ENCODE assay signal across 13 mouse cellular contexts in genomic region chr11:107428011-107428410, GRCm38 (mm10). TPM values are rescaled to one million over a fixed set of nuclear protein-coding genes. Genes with fewer than 3 reads are reported as not detected.
DNase-seq lines count a peak whose midpoint lies in the region; ATAC-seq lines count a peak whose summit lies in the region.
"Had no signal": no experiment of that assay in that cellular context is flagged by ENCODE, and none has a peak within 500 bp of the region (broad histone marks: within the 10 kb centered on the region; RNA-seq: fewer than 3 reads in every experiment).

No protein-coding gene starts in this region.

- WGBS in kidney, embryonic 14.5 days, result 86% methylated on average over 10 of the region's 10 CpGs

- no peak overlapping the region for H3K27ac ChIP-seq in kidney, embryonic 14.5 days (ENCODE audit: low read depth, low read length)
- H3K27ac ChIP-seq: intestine, embryonic 15.5 days had no signal

- peak; percentile 68 for DNase-seq in kidney, adult 11 months
- DNase-seq in 3T3-L1 (ENCODE audit: low read depth, low spot score), result peak; percentile 4
- DNase-seq in CD4-positive, CD25-positive, alpha-beta regulatory T cell, adult 2 months (ENCODE audit: low read depth, low spot score), result peak; percentile 68
- DNase-seq in frontal cortex, adult 2 months (ENCODE audit: extremely low spot score in 1 of 2, low spot score in 1 of 2), result no peak
- DNase-seq in left cerebral cortex, postnatal 36 days (ENCODE audit: low spot score in 2 of 2), result no peak
- DNase-seq: adrenal gland, postnatal 10 days; cerebellum, adult 18-20 months; liver; retina, postnatal 1 day; thymus, postnatal 25 days had no signal

- H3K4me3 ChIP-seq in kidney, embryonic 14.5 days (ENCODE audit: low read length), result no peak overlapping the region
- H3K4me3 ChIP-seq: intestine, embryonic 15.5 days had no signal

- H3K9ac ChIP-seq in kidney, embryonic 14.5 days (ENCODE audit: low read depth, low read length), result no peak overlapping the region
- H3K9ac ChIP-seq: intestine, embryonic 15.5 days had no signal

- no peaks in the 10 kb centered on the region for H3K9me3 ChIP-seq in kidney, embryonic 14.5 days (ENCODE audit: control insufficient read depth, low read length)
- H3K9me3 ChIP-seq: intestine, embryonic 15.5 days had no signal

- no peak overlapping the region for H3K4me2 ChIP-seq in kidney, embryonic 14.5 days (replicated peaks; ENCODE audit: low read depth, low read length)
- H3K4me2 ChIP-seq: intestine, embryonic 15.5 days had no signal

- intact Hi-C loops in left cerebral cortex, postnatal 36 days (cut with DNase I), result no loop called here

- H3K36me3 ChIP-seq in kidney, embryonic 14.5 days (ENCODE audit: control insufficient read depth, insufficient read depth, low read length), result no peaks in the 10 kb centered on the region
- H3K36me3 ChIP-seq: intestine, embryonic 15.5 days had no signal

- ATAC-seq in kidney, embryonic 14.5 days (ENCODE audit: low FRiP score, low TSS enrichment), result no peak
- peak; percentile 79 to 85 for ATAC-seq in hematopoietic stem cell, adult 5-6 weeks (replicated peaks in 1 of 2; ENCODE audit: insufficient read depth in 1 of 2, low FRiP score in 2 of 2, low TSS enrichment in 1 of 2, low read depth in 1 of 2, poor library complexity in 2 of 2, severe bottlenecking in 2 of 2)
- ATAC-seq: intestine, embryonic 15.5 days had no signal

- H3K27me3 ChIP-seq in kidney, embryonic 14.5 days (ENCODE audit: control insufficient read depth, insufficient read depth, low read length), result no peaks in the 10 kb centered on the region
- H3K27me3 ChIP-seq: intestine, embryonic 15.5 days had no signal

- H3K4me1 ChIP-seq in kidney, embryonic 14.5 days (ENCODE audit: control insufficient read depth, insufficient read depth, low read length), result 0 out of 2 replicates have a peak, but pooled peaks cover 5% of the 10 kb centered on the region

RNA-seq across cellular contexts. Expression of gene Pitpnc1, which starts 42.5 kb away (rescaled TPM):
- polyA plus RNA-seq in kidney, embryonic 14.5 days (2014; fragmentation: Nextera tagmentation; extraction: Ambion mirVana), result 15.2 and 19.4 TPM in 2 replicates
- 36.6 and 39.9 TPM in 2 replicates for total RNA-seq in hematopoietic stem cell, adult 5-6 weeks (2017)
- polyA plus RNA-seq in frontal cortex, adult 2 months (2012; rRNA removed), result 25.3 and 26.6 TPM in 2 replicates
- total RNA-seq in left cerebral cortex, postnatal 36 days (2021), result 10 to 100 TPM; 51.2 to 54.5 TPM

RNA-seq across cellular contexts. Expression of gene Psmd12, which starts 51.3 kb away (rescaled TPM):
- 170 and 201 TPM in 2 replicates for polyA plus RNA-seq in kidney, embryonic 14.5 days (2014; fragmentation: Nextera tagmentation; extraction: Ambion mirVana)
- total RNA-seq in hematopoietic stem cell, adult 5-6 weeks (2017), result 97.2 and 133 TPM in 2 replicates
- polyA plus RNA-seq in frontal cortex, adult 2 months (2012; rRNA removed), result 58.4 and 61.0 TPM in 2 replicates
- total RNA-seq in left cerebral cortex, postnatal 36 days (2021), result 10 to 100 TPM; 66.2 to 67.0 TPM

Comparison
In these comparisons a context has a peak if more than half of its experiments do, and no peak if none do; other contexts are left out.
1. DNase-seq: peak in kidney, adult 11 months (single experiment), 3T3-L1 (single experiment) and CD4-positive, CD25-positive, alpha-beta regulatory T cell, adult 2 months (single experiment); none in frontal cortex, adult 2 months (0 of 2) and left cerebral cortex, postnatal 36 days (0 of 2).